Mouse (Mus musculus) MEL (cell line): ENCODE data around the gene Psmb7.

ENCODE experiments used
- CTCF ChIP-seq, 3 experiments: IDR thresholded peaks in 2 of 3; conservative IDR thresholded peaks in 1 of 3; 2 replicates each; pipeline ENCODE4 v1.5.1; 2011 to 2012; ENCODE audit warnings: low read length in 3 of 3, low read depth in 2 of 3, mild to moderate bottlenecking in 2 of 3, improper control_type of control experiment in 1 of 3, inconsistent platforms in 1 of 3, mixed read lengths in 1 of 3, moderate library complexity in 1 of 3; ENCODE audit not compliant: control insufficient read depth in 1 of 3, insufficient read depth in 1 of 3, poor library complexity in 1 of 3, severe bottlenecking in 1 of 3
- E2F4 ChIP-seq: IDR thresholded peaks from 2 replicates; pipeline ENCODE4 v1.6.1; 2011; ENCODE audit warnings: low read depth, low read length, improper control_type of control experiment, borderline replicate concordance
- HCFC1 ChIP-seq: IDR thresholded peaks from 2 replicates; pipeline ENCODE4 v1.6.1; 2012; ENCODE audit warnings: low read depth, mild to moderate bottlenecking, inconsistent platforms, low read length, improper control_type of control experiment, moderate library complexity
- MAX ChIP-seq: IDR thresholded peaks from 2 replicates; pipeline ENCODE4 v1.6.1; 2011; ENCODE audit warnings: low read length, improper control_type of control experiment
- POLR2A ChIP-seq, 2 experiments: IDR thresholded peaks; 2 replicates each; pipeline ENCODE4 v1.6.1; 2011 to 2012; ENCODE audit warnings: low read length in 2 of 2, mild to moderate bottlenecking in 2 of 2, control low read depth in 1 of 2, improper control_type of control experiment in 1 of 2, low read depth in 1 of 2, moderate library complexity in 1 of 2; ENCODE audit not compliant: control insufficient read depth in 1 of 2, insufficient read depth in 1 of 2, poor library complexity in 1 of 2

DNA sequence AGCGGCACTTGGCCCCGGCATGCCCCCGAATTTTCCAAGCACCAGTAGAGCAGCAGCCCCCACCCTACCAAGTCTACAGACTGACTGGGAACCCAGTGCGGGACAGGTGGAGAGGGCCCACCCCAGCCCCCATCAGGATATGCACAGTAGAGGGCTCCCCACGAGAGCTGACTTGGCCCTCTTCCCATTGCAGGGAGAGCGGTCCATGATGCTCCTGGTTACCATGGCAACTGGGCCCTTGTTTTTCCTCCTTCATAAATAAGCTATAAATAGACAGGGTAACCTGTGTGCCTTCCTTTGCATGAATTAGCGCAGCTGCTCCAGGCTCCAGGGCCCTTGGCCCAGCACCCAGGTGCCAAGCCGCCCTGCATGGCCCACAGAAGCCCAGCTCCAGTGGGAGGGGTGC, 3.3 kb upstream of the Psmb7 start:
- TF ChIP-seq CTCF (IDR thresholded peaks at IDR 0.05 in 2 of 3, conservative IDR thresholded peaks at IDR 0.05 in 1 of 3; ENCODE audit: control insufficient read depth in 1 of 3, insufficient read depth in 1 of 3, low read depth in 2 of 3, low read length in 3 of 3, poor library complexity in 1 of 3, severe bottlenecking in 1 of 3): no peak
- no peak for TF ChIP-seq MAX
- no peak for TF ChIP-seq E2F4
- no peak for TF ChIP-seq HCFC1
- TF ChIP-seq POLR2A (IDR thresholded peaks at IDR 0.05; ENCODE audit: control insufficient read depth in 1 of 2, insufficient read depth in 1 of 2, low read depth in 1 of 2, low read length in 2 of 2, poor library complexity in 1 of 2): no peak
